Mouse (Mus musculus) myocyte (in vitro differentiated cells): ENCODE results near the gene Cmtm4. TPM values are rescaled to one million over a fixed set of nuclear protein-coding genes. Genes with fewer than 3 reads are reported as not detected.
"Not testable (repeated sequence)": the region's sequence is repeated elsewhere in the genome, so short reads cannot be mapped to it uniquely, and the experiment has no call there.

ENCODE experiments used
- H3K27me3 ChIP-seq: one replicate; pipeline ENCODE4 v1.6.1; 2011; ENCODE audit not compliant: control insufficient read depth, insufficient read depth, insufficient read length
- H3K36me3 ChIP-seq: one replicate; pipeline ENCODE4 v1.6.1; 2011; ENCODE audit not compliant: control insufficient read depth, insufficient read depth
- H3K4me2 ChIP-seq: one replicate; pipeline ENCODE4 v1.6.1; 2011; ENCODE audit warnings: low read depth, control low read depth
- H3K4me3 ChIP-seq: one replicate; pipeline ENCODE4 v1.5.1; 2011; ENCODE audit warnings: mild to moderate bottlenecking, control low read depth, moderate library complexity
- H3K79me2 ChIP-seq: one replicate; pipeline ENCODE4 v1.6.1; 2011; ENCODE audit not compliant: control insufficient read depth, insufficient read depth
- H3ac ChIP-seq: one replicate; pipeline ENCODE4 v1.6.1; 2011; ENCODE audit not compliant: control insufficient read depth, insufficient read length
- CEBPB ChIP-seq: IDR thresholded peaks from 2 replicates; pipeline ENCODE4 v1.6.1; 2011; ENCODE audit warnings: mild to moderate bottlenecking, moderate library complexity; ENCODE audit not compliant: poor library complexity, insufficient read depth, severe bottlenecking
- E2F4 ChIP-seq: IDR thresholded peaks from one replicate; pipeline ENCODE4 v1.6.1; 2011; ENCODE audit warnings: mild to moderate bottlenecking, control low read depth, moderate library complexity; ENCODE audit not compliant: insufficient read depth
- MAX ChIP-seq: IDR thresholded peaks from one replicate; pipeline ENCODE4 v1.6.1; 2011; ENCODE audit warnings: low read depth, mild to moderate bottlenecking, control low read depth
- MYOD1 ChIP-seq, 3 experiments: IDR thresholded peaks; one replicate each; pipeline ENCODE4 v1.6.1; 2011; ENCODE audit warnings: control low read depth in 2 of 3, low read depth in 2 of 3, mild to moderate bottlenecking in 2 of 3, moderate library complexity in 1 of 3; ENCODE audit not compliant: insufficient read length in 2 of 3, control insufficient read depth in 1 of 3
- MYOG ChIP-seq, 3 experiments: IDR thresholded peaks; one replicate each; pipeline ENCODE4 v1.6.1; 2011; ENCODE audit warnings: control low read depth in 2 of 3, low read depth in 2 of 3, mild to moderate bottlenecking in 2 of 3; ENCODE audit not compliant: insufficient read length in 2 of 3, control insufficient read depth in 1 of 3, insufficient read depth in 1 of 3
- POLR2A ChIP-seq: IDR thresholded peaks from one replicate; pipeline ENCODE4 v1.6.1; 2011; ENCODE audit warnings: low read depth, mild to moderate bottlenecking, control low read depth, moderate library complexity; ENCODE audit not compliant: insufficient read length
- POLR2AphosphoS2 ChIP-seq: IDR thresholded peaks from one replicate; pipeline ENCODE4 v1.6.1; 2011; ENCODE audit warnings: low read depth, control low read depth; ENCODE audit not compliant: insufficient read length
- REST ChIP-seq: IDR thresholded peaks from one replicate; pipeline ENCODE4 v1.6.1; 2011; ENCODE audit warnings: mild to moderate bottlenecking, control low read depth, moderate library complexity; ENCODE audit not compliant: insufficient read depth, insufficient read length
- SRF ChIP-seq: IDR thresholded peaks from one replicate; pipeline ENCODE4 v1.6.1; 2011; ENCODE audit warnings: low read depth; ENCODE audit not compliant: control insufficient read depth, insufficient read length
- TCF12 ChIP-seq: IDR thresholded peaks from one replicate; pipeline ENCODE4 v1.6.1; 2011; ENCODE audit warnings: mild to moderate bottlenecking, control low read depth; ENCODE audit not compliant: poor library complexity, insufficient read depth, severe bottlenecking
- TCF3 ChIP-seq: IDR thresholded peaks from one replicate; pipeline ENCODE4 v1.6.1; 2011; ENCODE audit warnings: low read depth, control low read depth; ENCODE audit not compliant: insufficient read length
- USF1 ChIP-seq: IDR thresholded peaks from one replicate; pipeline ENCODE4 v1.6.1; 2011; ENCODE audit warnings: low read depth, mild to moderate bottlenecking, control low read depth, moderate library complexity
- polyA plus RNA-seq: library from polyadenylated mRNA; unstranded; fragments of >200 nt; fragmentation: generic; extraction: Trizol; gene quantifications from one replicate; pipeline ENCODE4 v1.2.1, GENCODE M21; 2012; ENCODE audit warnings: missing spikeins

Gene Cmtm4
- polyA plus RNA-seq, 1 experiment: 5.5 TPM

- H3K36me3 ChIP-seq: no peaks in the 10 kb centered on the region
- no peaks in the 10 kb centered on the region for H3K27me3 ChIP-seq
- TF ChIP-seq MAX: no peak
- no peak for TF ChIP-seq CEBPB
- TF ChIP-seq TCF3: no peak
- no peak for TF ChIP-seq REST
- no peak for TF ChIP-seq E2F4
- no peaks in the 10 kb centered on the region for H3K79me2 ChIP-seq
- H3K4me2 ChIP-seq: no peak overlapping the region
- no peak overlapping the region for H3K4me3 ChIP-seq
- H3ac ChIP-seq: no peak overlapping the region
These were observed 57.7 kb downstream of the Cmtm4 start for GRCm38 (mm10) chr8:104337890-104338289.

- TF ChIP-seq USF1: no peak
- no peak for TF ChIP-seq POLR2A
- no peak for TF ChIP-seq MYOG (IDR thresholded peaks at IDR 0.05; ENCODE audit: control insufficient read depth in 1 of 3, insufficient read depth in 1 of 3, insufficient read length in 2 of 3, low read depth in 2 of 3)
- no peak for TF ChIP-seq REST
- no peak for TF ChIP-seq TCF3
- no peak for TF ChIP-seq SRF
- no peak for TF ChIP-seq MAX
- no peak for TF ChIP-seq E2F4
- no peak for TF ChIP-seq TCF12
- no peak for TF ChIP-seq POLR2AphosphoS2
- TF ChIP-seq CEBPB: no peak
- no peak for TF ChIP-seq MYOD1 (IDR thresholded peaks at IDR 0.05; ENCODE audit: control insufficient read depth in 1 of 3, insufficient read length in 2 of 3, low read depth in 2 of 3)
These were observed 58.8 kb downstream of the Cmtm4 start for GRCm38 (mm10) chr8:104336806-104337205.

GRCm38 (mm10) chr8:104334196-104334595 is 61.4 kb downstream of the Cmtm4 start:
- Histone ChIP-seq H3K79me2 (no peaks in the 10 kb centered on the region), H3K36me3 (no peaks in the 10 kb centered on the region), H3K4me3 (no peak overlapping the region), H3K4me2 (no peak overlapping the region), H3ac (no peak overlapping the region), H3K27me3 (peaks cover 10% of the 10 kb centered on the region)
- TF ChIP-seq REST: no peak
- TF ChIP-seq POLR2AphosphoS2: no peak
- no peak for TF ChIP-seq CEBPB
- TF ChIP-seq MYOG (IDR thresholded peaks at IDR 0.05; ENCODE audit: control insufficient read depth in 1 of 3, insufficient read depth in 1 of 3, insufficient read length in 2 of 3, low read depth in 2 of 3): no peak
- TF ChIP-seq SRF: no peak
- no peak for TF ChIP-seq TCF12
- no peak for TF ChIP-seq POLR2A
- no peak for TF ChIP-seq MYOD1 (IDR thresholded peaks at IDR 0.05; ENCODE audit: control insufficient read depth in 1 of 3, insufficient read length in 2 of 3, low read depth in 2 of 3)
- TF ChIP-seq MAX: no peak
- no peak for TF ChIP-seq USF1
- TF ChIP-seq E2F4: no peak
- TF ChIP-seq TCF3: no peak

More at GRCm38 (mm10) chr8:104336806-104337205, 58.8 kb downstream of the Cmtm4 start:
- H3K36me3 ChIP-seq: no peaks in the 10 kb centered on the region
- H3K79me2 ChIP-seq: no peaks in the 10 kb centered on the region
- H3K4me2 ChIP-seq: no peak overlapping the region
- H3K27me3 ChIP-seq: no peaks in the 10 kb centered on the region
- no peak overlapping the region for H3ac ChIP-seq
- no peak overlapping the region for H3K4me3 ChIP-seq

- no peak for TF ChIP-seq E2F4
- no peak for TF ChIP-seq TCF3
- no peak for TF ChIP-seq MYOG (IDR thresholded peaks at IDR 0.05; ENCODE audit: control insufficient read depth in 1 of 3, insufficient read depth in 1 of 3, insufficient read length in 2 of 3, low read depth in 2 of 3)
- TF ChIP-seq POLR2A: no peak
- no peak for TF ChIP-seq TCF12
- TF ChIP-seq SRF: no peak
- TF ChIP-seq MYOD1 (IDR thresholded peaks at IDR 0.05; ENCODE audit: control insufficient read depth in 1 of 3, insufficient read length in 2 of 3, low read depth in 2 of 3): no peak
- no peak for TF ChIP-seq REST
- TF ChIP-seq POLR2AphosphoS2: no peak
- TF ChIP-seq CEBPB: no peak
- no peaks in the 10 kb centered on the region for H3K79me2 ChIP-seq
- no peak overlapping the region for H3K4me3 ChIP-seq
- no peak overlapping the region for H3ac ChIP-seq
- H3K36me3 ChIP-seq: no peaks in the 10 kb centered on the region
- H3K27me3 ChIP-seq: peaks cover 10% of the 10 kb centered on the region
- H3K4me2 ChIP-seq: no peak overlapping the region
These were observed 61.8 kb downstream of the Cmtm4 start for GRCm38 (mm10) chr8:104333786-104334185.

DNA sequence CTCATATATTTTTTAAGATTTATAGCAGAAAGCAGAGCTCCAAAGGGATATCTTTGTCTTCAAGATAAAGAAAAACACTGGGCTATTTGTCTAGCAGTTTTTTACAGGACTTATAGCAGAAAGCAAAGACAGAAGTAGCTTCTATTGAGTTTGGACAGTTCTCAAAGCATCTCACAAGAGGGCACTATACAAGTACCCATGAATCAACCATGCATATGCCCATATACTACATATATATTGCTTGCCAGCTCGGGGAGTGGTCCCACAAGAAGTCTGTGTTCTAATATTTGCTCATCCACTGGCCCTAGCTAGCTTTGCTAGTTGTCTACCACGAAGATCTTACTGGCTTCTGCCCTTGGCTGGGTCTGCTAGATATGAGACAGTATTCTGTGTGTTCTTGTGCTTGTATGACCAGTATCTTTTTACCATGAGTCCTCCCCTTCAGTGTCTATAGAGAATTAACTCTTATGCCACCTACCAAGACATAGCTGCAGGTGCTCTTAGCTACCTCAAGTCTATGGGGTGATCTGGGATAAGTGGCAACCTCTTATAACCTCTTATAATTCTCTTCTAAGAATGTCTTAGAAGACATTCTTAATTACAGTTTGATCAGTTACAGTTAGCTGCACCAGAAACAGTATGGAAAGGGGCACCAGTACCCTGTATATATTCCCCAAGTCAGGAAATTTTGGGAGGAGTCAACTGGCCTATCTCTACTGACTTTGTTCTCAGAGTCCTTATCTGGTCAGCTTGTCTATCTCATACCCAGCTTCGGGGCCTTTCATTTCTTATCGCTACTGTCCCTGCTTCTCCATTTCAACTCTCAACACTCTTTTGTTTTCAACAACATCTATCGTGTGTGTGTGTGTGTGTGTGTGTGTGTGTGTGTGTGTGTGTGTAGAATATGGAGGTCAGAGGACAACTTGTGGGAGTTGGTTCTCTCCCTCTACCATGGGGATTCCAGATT is 62.7 kb downstream of the Cmtm4 start:
- TF ChIP-seq TCF12 (no peak), TCF3 (no peak), MYOG (IDR thresholded peaks at IDR 0.05; ENCODE audit: control insufficient read depth in 1 of 3, insufficient read depth in 1 of 3, insufficient read length in 2 of 3, low read depth in 2 of 3) (no peak), MYOD1 (IDR thresholded peaks at IDR 0.05; ENCODE audit: control insufficient read depth in 1 of 3, insufficient read length in 2 of 3, low read depth in 2 of 3) (no peak), REST (no peak), POLR2AphosphoS2 (no peak), MAX (no peak), SRF (no peak), CEBPB (no peak), E2F4 (no peak), POLR2A (no peak), USF1 (no peak)
- H3K27me3 ChIP-seq: peaks cover 10% of the 10 kb centered on the region
- no peak overlapping the region for H3K4me2 ChIP-seq
- no peak overlapping the region for H3ac ChIP-seq
- no peaks in the 10 kb centered on the region for H3K36me3 ChIP-seq
- no peak overlapping the region for H3K4me3 ChIP-seq
- H3K79me2 ChIP-seq: no peaks in the 10 kb centered on the region

GRCm38 (mm10) chr8:104321930-104322329 is 73.7 kb downstream of the Cmtm4 start, which contains the start of gene Cmtm2b:
TSS of gene Cmtm2b (plus strand) at chr8:104322230.
- H3K4me2 ChIP-seq, H3K27me3 ChIP-seq, H3ac ChIP-seq, H3K4me3 ChIP-seq, H3K36me3 ChIP-seq, H3K79me2 ChIP-seq: not testable (repeated sequence)

GRCm38 (mm10) chr8:104321267-104321666 is 74.3 kb downstream of the Cmtm4 start, which contains the start of gene Gm11020:
TSS of gene Gm11020 (plus strand) at chr8:104321567.
- H3K27me3 ChIP-seq: not testable (repeated sequence)

More at GRCm38 (mm10) chr8:104321267-104321666, 74.3 kb downstream of the Cmtm4 start, which contains the start of gene Gm11020:
- not testable (repeated sequence) for H3K79me2 ChIP-seq, H3K36me3 ChIP-seq, H3K4me2 ChIP-seq, H3K4me3 ChIP-seq, H3ac ChIP-seq
